Comparison of ENCODE assay signal across 25 mouse cellular contexts in the genomic region with DNA sequence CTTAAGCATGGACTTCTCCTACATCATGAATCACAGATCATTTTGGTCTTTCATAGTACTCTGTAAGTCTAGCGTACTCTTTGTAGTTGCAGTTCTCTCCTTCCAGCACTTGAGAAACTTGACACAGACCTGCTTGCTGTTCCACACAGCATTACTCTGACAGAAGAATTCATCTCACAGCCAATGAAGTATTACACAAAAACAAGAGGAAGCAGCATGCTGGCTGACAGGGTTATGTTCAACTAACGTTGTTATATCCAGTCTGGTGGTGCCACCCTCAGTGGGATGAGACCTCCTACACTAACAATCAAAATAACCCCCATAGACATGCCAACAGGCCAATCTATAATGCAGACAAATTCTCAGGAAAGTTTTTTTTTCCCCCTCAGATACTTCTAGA.
DNase-seq lines count a peak whose midpoint lies in the region; ATAC-seq and TF ChIP-seq lines count a peak whose summit lies in the region.
"Had no signal": no experiment of that assay in that cellular context is flagged by ENCODE, and none has a peak within 500 bp of the region (broad histone marks: within the 10 kb centered on the region; RNA-seq: fewer than 3 reads in every experiment).

No protein-coding gene starts in this region.

- WGBS in kidney, embryonic 15.5 days: 48% methylated on average over 2 of the region's 2 CpGs
- 51% methylated on average over 2 of the region's 2 CpGs for WGBS in lung, embryonic 15.5 days
- WGBS in lung, adult 2 months: 51% methylated on average over 2 of the region's 2 CpGs
- 56% methylated on average over 2 of the region's 2 CpGs for WGBS in lung, postnatal 0 days

- no peaks in the 10 kb centered on the region for H3K4me1 ChIP-seq in kidney, embryonic 15.5 days
- H3K4me1 ChIP-seq in lung, embryonic 15.5 days: no peaks in the 10 kb centered on the region
- H3K4me1 ChIP-seq in lung, adult 2 months (ENCODE audit: control insufficient read depth, insufficient read depth, low read length): no peaks in the 10 kb centered on the region
- no peaks in the 10 kb centered on the region for H3K4me1 ChIP-seq in lung, postnatal 0 days (ENCODE audit: insufficient read depth, low read depth, low read length)
- H3K4me1 ChIP-seq: embryonic facial prominence, embryonic 10.5 days; embryonic facial prominence, embryonic 12.5 days; forebrain, embryonic 13.5 days had no signal

- no peak overlapping the region for H3K9ac ChIP-seq in kidney, embryonic 15.5 days
- no peak overlapping the region for H3K9ac ChIP-seq in lung, embryonic 15.5 days
- H3K9ac ChIP-seq in lung, postnatal 0 days (replicated peaks; ENCODE audit: low read depth): no peak overlapping the region
- H3K9ac ChIP-seq: embryonic facial prominence, embryonic 12.5 days; forebrain, embryonic 13.5 days had no signal

- no peaks in the 10 kb centered on the region for H3K9me3 ChIP-seq in kidney, embryonic 15.5 days (replicated peaks)
- H3K9me3 ChIP-seq in lung, embryonic 15.5 days: no peaks in the 10 kb centered on the region
- no peaks in the 10 kb centered on the region for H3K9me3 ChIP-seq in lung, postnatal 0 days (ENCODE audit: low read length)
- H3K9me3 ChIP-seq: embryonic facial prominence, embryonic 10.5 days; embryonic facial prominence, embryonic 12.5 days; forebrain, embryonic 13.5 days; G1E had no signal

- H3K27ac ChIP-seq in kidney, embryonic 15.5 days: no peak overlapping the region
- H3K27ac ChIP-seq in lung, embryonic 15.5 days: no peak overlapping the region
- no peak overlapping the region for H3K27ac ChIP-seq in lung, postnatal 0 days (ENCODE audit: low read length)
- H3K27ac ChIP-seq: embryonic facial prominence, embryonic 10.5 days; embryonic facial prominence, embryonic 12.5 days; forebrain, embryonic 13.5 days had no signal

- 0 out of 2 replicates have a peak, but pooled peaks have one; percentile 9 for ATAC-seq in kidney, embryonic 15.5 days (replicated peaks; ENCODE audit: low FRiP score)
- ATAC-seq in lung, embryonic 15.5 days (ENCODE audit: borderline replicate concordance, extremely low read depth, low FRiP score, low TSS enrichment): 0 out of 2 replicates have a peak, but pooled peaks have one; percentile 35
- ATAC-seq in lung, postnatal 0 days: peak; percentile 68
- ATAC-seq: activated CD4-positive, CD25-positive, alpha-beta regulatory T cell, adult 4 months; CD4-positive, CD25-positive, alpha-beta regulatory T cell, adult 4 months; forebrain, embryonic 13.5 days; Patski had no signal

- H3K4me3 ChIP-seq in kidney, embryonic 15.5 days (replicated peaks): no peak overlapping the region
- no peak overlapping the region for H3K4me3 ChIP-seq in lung, embryonic 15.5 days
- no peak overlapping the region for H3K4me3 ChIP-seq in lung, adult 2 months (replicated peaks; ENCODE audit: extremely low read depth, low read depth, low read length)
- no peak overlapping the region for H3K4me3 ChIP-seq in lung, postnatal 0 days (ENCODE audit: low read depth, low read length)
- H3K4me3 ChIP-seq: embryonic facial prominence, embryonic 10.5 days; embryonic facial prominence, embryonic 12.5 days; forebrain, embryonic 13.5 days had no signal

- no peak for TF ChIP-seq EP300 in lung, postnatal 0 days (IDR thresholded peaks at IDR 0.05)

- no peak for TF ChIP-seq CTCF in lung, adult 2 months (IDR thresholded peaks at IDR 0.05; ENCODE audit: insufficient read depth, low read length)
- TF ChIP-seq CTCF in lung, postnatal 0 days (IDR thresholded peaks at IDR 0.05): peak; percentile 36

- no peak for TF ChIP-seq POLR2A in lung, adult 2 months (IDR thresholded peaks at IDR 0.05; ENCODE audit: borderline replicate concordance, extremely low read depth, low read depth, low read length)

- H3K36me3 ChIP-seq in kidney, embryonic 15.5 days: no peaks in the 10 kb centered on the region
- no peaks in the 10 kb centered on the region for H3K36me3 ChIP-seq in lung, embryonic 15.5 days
- no peaks in the 10 kb centered on the region for H3K36me3 ChIP-seq in lung, postnatal 0 days (ENCODE audit: insufficient read depth, low read length)
- H3K36me3 ChIP-seq: embryonic facial prominence, embryonic 10.5 days; embryonic facial prominence, embryonic 12.5 days had no signal

- H3K4me2 ChIP-seq in kidney, embryonic 15.5 days: no peak overlapping the region
- no peak overlapping the region for H3K4me2 ChIP-seq in lung, embryonic 15.5 days
- no peak overlapping the region for H3K4me2 ChIP-seq in lung, postnatal 0 days (replicated peaks; ENCODE audit: low read depth, low read length)
- H3K4me2 ChIP-seq: embryonic facial prominence, embryonic 12.5 days; forebrain, embryonic 13.5 days had no signal

- no peaks in the 10 kb centered on the region for H3K27me3 ChIP-seq in kidney, embryonic 15.5 days
- no peaks in the 10 kb centered on the region for H3K27me3 ChIP-seq in lung, embryonic 15.5 days
- H3K27me3 ChIP-seq in lung, postnatal 0 days (replicated peaks; ENCODE audit: insufficient read depth, low read length): no peaks in the 10 kb centered on the region
- H3K27me3 ChIP-seq: CH12.LX; embryonic facial prominence, embryonic 12.5 days; forebrain, embryonic 13.5 days; Patski had no signal

- DNase-seq in kidney, postnatal 36 days: no peak
- DNase-seq in lung, adult 2 months: no peak
- DNase-seq in lung, postnatal 0 days (ENCODE audit: low spot score): peak; percentile 75
- no peak for DNase-seq in lung, adult 18-20 months
- peak; percentile 20 for DNase-seq in lung, postnatal 36 days
- no peak for DNase-seq in layer of hippocampus, adult 11-12 months (ENCODE audit: low spot score)
- DNase-seq: adrenal gland, adult 8-10 months; adrenal gland, postnatal 14 days; adrenal gland, postnatal 36 days; B cell, adult 2 months; cerebellum, adult 11-12 months; cerebellum, adult 2 months; cerebellum, adult 9-10 months; cerebellum, postnatal 10 days; cerebellum, postnatal 25 days had no signal

Comparison
In these comparisons a context has a peak if more than half of its experiments do, and no peak if none do; other contexts are left out.
1. DNase-seq: peak in lung, postnatal 0 days (single experiment) and lung, postnatal 36 days (single experiment); none in kidney, postnatal 36 days (0 of 2), lung, adult 2 months (single experiment), lung, adult 18-20 months (0 of 2) and layer of hippocampus, adult 11-12 months (single experiment).
2. ATAC-seq: peak in every context shown above with its lines; median percentile 68 in lung, postnatal 0 days; 35 in lung, embryonic 15.5 days; 9 in kidney, embryonic 15.5 days.